Mouse (Mus musculus): ENCODE data around the gene Rangrf.

DNA sequence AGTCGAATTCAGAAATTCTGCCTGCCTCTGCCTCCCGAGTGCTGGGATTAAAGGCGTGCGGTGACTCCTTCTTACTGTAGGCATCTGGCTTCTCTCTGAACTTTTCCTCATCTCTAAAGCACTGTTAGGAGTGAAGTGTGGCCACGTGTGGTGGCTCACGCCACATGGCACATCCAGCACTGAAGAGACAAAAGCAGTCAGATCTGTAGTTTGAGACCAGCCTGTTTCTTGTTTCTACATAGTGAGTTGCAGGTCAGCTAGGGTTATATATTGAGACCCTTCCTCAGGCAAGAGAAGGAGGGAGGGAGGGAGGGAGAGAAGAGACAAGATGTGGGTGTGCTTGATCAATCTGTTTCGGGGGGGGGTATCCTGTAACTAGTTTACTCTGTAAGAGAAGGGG, at the start of gene Rangrf:
- TF ChIP-seq CTCF (IDR thresholded peaks at IDR 0.05; ENCODE audit: borderline replicate concordance, insufficient read depth, low read length) (no peak), POLR2A (IDR thresholded peaks at IDR 0.05; ENCODE audit: low read depth, low read length) (no peak)
